Comparison of ENCODE assay signal across 17 mouse cellular contexts in the genomic region with DNA sequence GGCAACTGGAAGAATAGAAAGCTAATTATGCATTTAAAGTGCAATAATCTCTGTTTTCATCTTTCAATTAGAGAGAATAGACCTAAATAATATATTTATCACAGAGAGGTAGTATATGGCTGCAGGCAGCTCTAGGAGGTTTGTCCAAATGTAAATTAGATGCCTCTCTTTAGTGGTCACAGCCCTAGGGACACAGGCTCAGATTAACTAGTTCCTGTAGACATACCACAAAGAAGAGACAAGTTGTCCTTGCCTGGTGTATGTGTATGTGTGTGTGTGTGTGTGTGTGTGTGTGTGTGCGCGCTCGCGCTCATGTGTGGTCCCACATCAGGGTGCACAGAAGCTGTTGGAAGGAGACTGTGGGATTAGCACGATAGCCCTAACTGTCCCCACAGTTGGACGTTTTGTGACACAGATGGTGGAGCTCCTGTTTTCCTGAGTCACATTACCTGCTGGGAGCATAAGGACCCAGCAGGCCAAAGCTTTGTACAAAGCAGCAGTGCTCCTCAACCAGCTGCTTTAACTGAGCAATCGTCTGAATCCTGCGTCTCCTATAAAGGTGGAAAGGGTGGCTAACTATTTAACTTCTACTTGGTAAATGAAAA.
DNase-seq lines count a peak whose midpoint lies in the region; ATAC-seq and TF ChIP-seq lines count a peak whose summit lies in the region.
"Had no signal": no experiment of that assay in that cellular context is flagged by ENCODE, and none has a peak within 500 bp of the region (broad histone marks: within the 10 kb centered on the region; RNA-seq: fewer than 3 reads in every experiment).

No protein-coding gene starts in this region.

- no peak for TF ChIP-seq POLR2A in cerebellum, adult 2 months (IDR thresholded peaks at IDR 0.05; ENCODE audit: borderline replicate concordance, insufficient read depth, low read length)

- TF ChIP-seq CTCF in cerebellum, adult 2 months (IDR thresholded peaks at IDR 0.05; ENCODE audit: borderline replicate concordance, insufficient read depth, low read depth, low read length) = no peak

- no peak overlapping the region for H3K4me2 ChIP-seq in lung, embryonic 15.5 days
- H3K4me2 ChIP-seq in embryonic facial prominence, embryonic 13.5 days = no peak overlapping the region
- H3K4me2 ChIP-seq: neural tube, embryonic 12.5 days had no signal

- no peak overlapping the region for H3K9ac ChIP-seq in lung, embryonic 15.5 days
- H3K9ac ChIP-seq in embryonic facial prominence, embryonic 13.5 days = no peak overlapping the region
- H3K9ac ChIP-seq: forebrain, postnatal 0 days; liver, postnatal 0 days; neural tube, embryonic 12.5 days had no signal

- no peak overlapping the region for H3K27ac ChIP-seq in cerebellum, adult 2 months (ENCODE audit: insufficient read depth, low read length)
- peak overlapping the region; percentile 3; the same call in 1 of the 2 replicates for H3K27ac ChIP-seq in heart, embryonic 10.5 days
- H3K27ac ChIP-seq in lung, embryonic 15.5 days = peak overlapping the region; percentile 70
- peak overlapping the region; percentile 33; the same call in 1 of the 2 replicates for H3K27ac ChIP-seq in embryonic facial prominence, embryonic 13.5 days
- H3K27ac ChIP-seq: left cerebral cortex, adult 2 months; neural tube, embryonic 12.5 days had no signal

- H3K4me3 ChIP-seq in cerebellum, adult 2 months (replicated peaks; ENCODE audit: insufficient read depth, low read depth, low read length) = no peak overlapping the region
- H3K4me3 ChIP-seq in heart, embryonic 10.5 days = no peak overlapping the region
- H3K4me3 ChIP-seq in lung, embryonic 15.5 days = no peak overlapping the region
- no peak overlapping the region for H3K4me3 ChIP-seq in embryonic facial prominence, embryonic 13.5 days
- H3K4me3 ChIP-seq: left cerebral cortex, adult 2 months; neural tube, embryonic 12.5 days had no signal

- H3K27me3 ChIP-seq in cerebellum, adult 2 months (ENCODE audit: control insufficient read depth, insufficient read depth, low read length) = no peaks in the 10 kb centered on the region
- no peaks in the 10 kb centered on the region for H3K27me3 ChIP-seq in heart, embryonic 10.5 days (ENCODE audit: insufficient read depth, poor library complexity, severe bottlenecking)
- H3K27me3 ChIP-seq in lung, embryonic 15.5 days = no peaks in the 10 kb centered on the region
- H3K27me3 ChIP-seq in embryonic facial prominence, embryonic 13.5 days = no peaks in the 10 kb centered on the region
- H3K27me3 ChIP-seq: neural tube, embryonic 12.5 days had no signal

- no peaks in the 10 kb centered on the region for H3K9me3 ChIP-seq in heart, embryonic 10.5 days
- no peaks in the 10 kb centered on the region for H3K9me3 ChIP-seq in lung, embryonic 15.5 days
- H3K9me3 ChIP-seq in embryonic facial prominence, embryonic 13.5 days = no peaks in the 10 kb centered on the region
- H3K9me3 ChIP-seq: neural tube, embryonic 12.5 days had no signal

- no peak for ATAC-seq in lung, embryonic 15.5 days (ENCODE audit: borderline replicate concordance, extremely low read depth, low FRiP score, low TSS enrichment)
- ATAC-seq in embryonic facial prominence, embryonic 13.5 days (ENCODE audit: insufficient number of reproducible peaks, insufficient read depth, low FRiP score, low TSS enrichment, low read depth) = no peak
- ATAC-seq: forebrain, postnatal 0 days; liver, postnatal 0 days had no signal

- peak; percentile 11 to 20 for DNase-seq in cerebellum, adult 2 months
- DNase-seq in cerebellum, adult 9-11 months = no peak
- DNase-seq in heart, embryonic 10.5 days (ENCODE audit: low spot score) = no peak
- DNase-seq in heart, adult 18-20 months = no peak
- DNase-seq in lung, postnatal 14 days = no peak
- no peak for DNase-seq in thymus, postnatal 4 days
- DNase-seq: adrenal gland, postnatal 14 days; forebrain, postnatal 0 days; kidney, adult 18-20 months; kidney, postnatal 25 days; liver; liver, postnatal 0 days; thymus, adult 18-20 months had no signal

- WGBS in cerebellum, adult 2 months = 17% methylated on average over 8 of the region's 8 CpGs
- 72% methylated on average over 8 of the region's 8 CpGs for WGBS in heart, embryonic 10.5 days
- WGBS in lung, embryonic 15.5 days = 61% methylated on average over 8 of the region's 8 CpGs
- WGBS in embryonic facial prominence, embryonic 13.5 days = 58% methylated on average over 8 of the region's 8 CpGs

- H3K4me1 ChIP-seq in cerebellum, adult 2 months (ENCODE audit: control insufficient read depth, insufficient read depth, low read length) = peaks cover 4% of the 10 kb centered on the region
- peaks cover 23% of the 10 kb centered on the region for H3K4me1 ChIP-seq in heart, embryonic 10.5 days
- peaks cover 19% of the 10 kb centered on the region; the same call in 1 of the 2 replicates for H3K4me1 ChIP-seq in lung, embryonic 15.5 days
- peaks cover 33% of the 10 kb centered on the region for H3K4me1 ChIP-seq in embryonic facial prominence, embryonic 13.5 days

- no peaks in the 10 kb centered on the region for H3K36me3 ChIP-seq in heart, embryonic 10.5 days
- no peaks in the 10 kb centered on the region for H3K36me3 ChIP-seq in lung, embryonic 15.5 days
- no peaks in the 10 kb centered on the region for H3K36me3 ChIP-seq in embryonic facial prominence, embryonic 13.5 days
- H3K36me3 ChIP-seq: neural tube, embryonic 12.5 days had no signal

Comparison
In these comparisons a context has a peak if more than half of its experiments do, and no peak if none do; other contexts are left out.
1. DNase-seq: peak in cerebellum, adult 2 months (2 of 2); none in cerebellum, adult 9-11 months (single experiment), heart, embryonic 10.5 days (single experiment), heart, adult 18-20 months (0 of 2), lung, postnatal 14 days (single experiment) and thymus, postnatal 4 days (single experiment).